In genomic region chr2:170055413-170055812, GRCm38 (mm10) we compare ENCODE assay signal across 9 mouse cellular contexts.
DNase-seq lines count a peak whose midpoint lies in the region; ATAC-seq lines count a peak whose summit lies in the region.
"Had no signal": no experiment of that assay in that cellular context is flagged by ENCODE, and none has a peak within 500 bp of the region (broad histone marks: within the 10 kb centered on the region; RNA-seq: fewer than 3 reads in every experiment).

No protein-coding gene starts in this region.

- 35% methylated on average over 9 of the region's 9 CpGs for WGBS in heart, embryonic 15.5 days
- 27% methylated on average over 9 of the region's 9 CpGs for WGBS in liver, embryonic 12.5 days (ENCODE audit: insufficient replicate concordance)

- no peak for ATAC-seq in heart, embryonic 15.5 days (replicated peaks; ENCODE audit: insufficient number of reproducible peaks, insufficient read depth, low FRiP score, low read depth)
- ATAC-seq in liver, embryonic 12.5 days = 0 out of 2 replicates have a peak, but pooled peaks have one; percentile 8

- no peaks in the 10 kb centered on the region for H3K9me3 ChIP-seq in heart, embryonic 15.5 days (replicated peaks)
- no peaks in the 10 kb centered on the region for H3K9me3 ChIP-seq in liver, embryonic 12.5 days (replicated peaks)
- H3K9me3 ChIP-seq: limb, embryonic 15.5 days had no signal

- H3K4me3 ChIP-seq in heart, embryonic 15.5 days = no peak overlapping the region
- no peak overlapping the region for H3K4me3 ChIP-seq in liver, embryonic 12.5 days
- H3K4me3 ChIP-seq: limb, embryonic 15.5 days had no signal

- H3K4me1 ChIP-seq in heart, embryonic 15.5 days (replicated peaks) = no peaks in the 10 kb centered on the region
- 0 out of 2 replicates have a peak, but pooled peaks cover 3% of the 10 kb centered on the region for H3K4me1 ChIP-seq in liver, embryonic 12.5 days
- H3K4me1 ChIP-seq: limb, embryonic 15.5 days had no signal

- no peaks in the 10 kb centered on the region for H3K27me3 ChIP-seq in heart, embryonic 15.5 days
- no peaks in the 10 kb centered on the region for H3K27me3 ChIP-seq in liver, embryonic 12.5 days (replicated peaks)
- H3K27me3 ChIP-seq: limb, embryonic 15.5 days had no signal

- peak overlapping the region; percentile 12; the same call in 1 of the 2 replicates for H3K4me2 ChIP-seq in heart, embryonic 15.5 days
- no peak overlapping the region for H3K4me2 ChIP-seq in liver, embryonic 12.5 days
- H3K4me2 ChIP-seq: limb, embryonic 15.5 days had no signal

- peak; percentile 10 to 25 for DNase-seq in cerebellum, postnatal 25 days
- DNase-seq in cerebellum, adult 9-10 months = no peak
- peak; percentile 65 for DNase-seq in CD4-positive helper T cell, adult 2 months (ENCODE audit: low read depth, low spot score)
- DNase-seq in c-Kit-positive CD71-positive TER-119-negative erythroid progenitor cells, embryonic 14.5 days (ENCODE audit: low read depth) = peak; percentile 40
- peak; percentile 76 for DNase-seq in retina, embryonic 14.5 days (ENCODE audit: low spot score)
- no peak for DNase-seq in layer of hippocampus, adult 9-11 months

- H3K9ac ChIP-seq in heart, embryonic 15.5 days = no peak overlapping the region
- no peak overlapping the region for H3K9ac ChIP-seq in liver, embryonic 12.5 days
- H3K9ac ChIP-seq: limb, embryonic 15.5 days had no signal

- H3K36me3 ChIP-seq in heart, embryonic 15.5 days = no peaks in the 10 kb centered on the region
- no peaks in the 10 kb centered on the region for H3K36me3 ChIP-seq in liver, embryonic 12.5 days
- H3K36me3 ChIP-seq: limb, embryonic 15.5 days had no signal

- H3K27ac ChIP-seq in heart, embryonic 15.5 days = no peak overlapping the region
- H3K27ac ChIP-seq in liver, embryonic 12.5 days = no peak overlapping the region
- H3K27ac ChIP-seq: limb, embryonic 15.5 days had no signal

Comparison
In these comparisons a context has a peak if more than half of its experiments do, and no peak if none do; other contexts are left out.
1. DNase-seq: peak in cerebellum, postnatal 25 days (2 of 2), CD4-positive helper T cell, adult 2 months (single experiment), c-Kit-positive CD71-positive TER-119-negative erythroid progenitor cells, embryonic 14.5 days (single experiment) and retina, embryonic 14.5 days (single experiment); none in cerebellum, adult 9-10 months (single experiment) and layer of hippocampus, adult 9-11 months (single experiment).